Mouse (Mus musculus) limb, embryonic 11.5 days (tissue): ENCODE measurements at regions not wholly inside any gene's neighbourhood (a gene's known extent, or its start where the extent isn't known, plus 50 kb on each side); places are given as distances from the start of the nearest gene placed in this dataset.

Experiments used
- ATAC-seq: fragments of 200-750 bp; cut with Nextera tagmentation; 2 replicates; pipeline ENCODE4 v1.8.0; 2017; ENCODE audit warnings: low read depth; ENCODE audit not compliant: insufficient number of reproducible peaks, low FRiP score, low TSS enrichment
- DNase-seq: peaks from one replicate; pipeline ENCODE4 v3.0.0-alpha.2; 2015; ENCODE audit warnings: low spot score
- H3K27ac ChIP-seq: fragments of 300-500 bp; sonication (generic); replicated peaks from 2 replicates; pipeline ENCODE4 v1.5.1; 2014; ENCODE audit warnings: low read depth, mild to moderate bottlenecking, low read length
- H3K27me3 ChIP-seq: fragments of 300-500 bp; sonication (generic); 2 replicates; pipeline ENCODE4 v1.6.1; 2014; ENCODE audit warnings: mild to moderate bottlenecking, low read length, mixed read lengths; ENCODE audit not compliant: control insufficient read depth, insufficient read depth
- H3K36me3 ChIP-seq: fragments of 300-500 bp; sonication (generic); 2 replicates; pipeline ENCODE4 v1.6.1; 2014; ENCODE audit warnings: mild to moderate bottlenecking, low read length, moderate library complexity, mixed read lengths; ENCODE audit not compliant: control insufficient read depth, insufficient read depth
- H3K4me1 ChIP-seq: fragments of 300-500 bp; sonication (generic); 2 replicates; pipeline ENCODE4 v1.6.1; 2014; ENCODE audit warnings: low read length, mixed read lengths; ENCODE audit not compliant: control insufficient read depth, insufficient read depth
- H3K4me2 ChIP-seq: fragments of 300-500 bp; sonication (generic); 2 replicates; pipeline ENCODE4 v1.6.1; 2014; ENCODE audit warnings: low read depth, mild to moderate bottlenecking, moderate library complexity; ENCODE audit not compliant: severe bottlenecking
- H3K4me3 ChIP-seq: fragments of 300-500 bp; sonication (generic); 2 replicates; pipeline ENCODE4 v1.5.1; 2014; ENCODE audit warnings: low read depth, low read length
- H3K9ac ChIP-seq: fragments of 300-500 bp; sonication (generic); 2 replicates; pipeline ENCODE4 v1.6.1; 2014; ENCODE audit warnings: mild to moderate bottlenecking, low read length
- H3K9me3 ChIP-seq: fragments of 300-500 bp; sonication (generic); 2 replicates; pipeline ENCODE4 v1.6.1; 2016; ENCODE audit warnings: low read length; ENCODE audit not compliant: control insufficient read depth
- WGBS: fragments of 180-500 bp; shearing (Covaris S2); extraction: QIAGEN DNeasy Blood & Tissue Kit; methylation state at CpG from one replicate; pipeline ENCODE4 v1.1.7; 2014; 5-methylcytosine and 5-hydroxymethylcytosine counted together

DNA sequence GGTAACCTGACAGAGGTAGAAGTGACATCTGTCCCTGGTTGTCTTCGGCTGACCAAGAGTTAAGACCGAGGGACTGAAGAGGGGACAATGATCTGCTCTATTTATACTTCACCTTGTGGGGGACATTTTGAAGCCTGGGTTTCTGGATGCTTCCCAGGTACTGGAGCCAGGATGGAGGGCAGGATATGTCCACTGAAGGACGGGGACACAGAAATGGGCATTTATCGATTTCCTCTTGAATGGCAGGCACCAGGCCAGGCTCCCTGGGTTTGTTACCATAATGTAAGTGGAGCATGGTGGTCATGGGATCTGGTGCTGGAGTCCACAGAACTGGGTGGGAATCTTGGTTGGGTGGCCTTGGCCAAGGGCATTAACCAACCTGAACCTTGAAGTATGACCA, 108.0 kb upstream of the Sdk2 start:
- H3K9ac ChIP-seq, result no peak overlapping the region
- peaks cover 28% of the 10 kb centered on the region for H3K4me1 ChIP-seq
- no peak overlapping the region for H3K4me2 ChIP-seq
- H3K27ac ChIP-seq, result no peak overlapping the region
- no peaks in the 10 kb centered on the region for H3K27me3 ChIP-seq
- ATAC-seq (no peak), DNase-seq (no peak)
- WGBS, result 86% methylated on average over 4 of the region's 4 CpGs
- no peaks in the 10 kb centered on the region for H3K9me3 ChIP-seq
- H3K4me3 ChIP-seq, result no peak overlapping the region
- H3K36me3 ChIP-seq, result no peaks in the 10 kb centered on the region

DNA sequence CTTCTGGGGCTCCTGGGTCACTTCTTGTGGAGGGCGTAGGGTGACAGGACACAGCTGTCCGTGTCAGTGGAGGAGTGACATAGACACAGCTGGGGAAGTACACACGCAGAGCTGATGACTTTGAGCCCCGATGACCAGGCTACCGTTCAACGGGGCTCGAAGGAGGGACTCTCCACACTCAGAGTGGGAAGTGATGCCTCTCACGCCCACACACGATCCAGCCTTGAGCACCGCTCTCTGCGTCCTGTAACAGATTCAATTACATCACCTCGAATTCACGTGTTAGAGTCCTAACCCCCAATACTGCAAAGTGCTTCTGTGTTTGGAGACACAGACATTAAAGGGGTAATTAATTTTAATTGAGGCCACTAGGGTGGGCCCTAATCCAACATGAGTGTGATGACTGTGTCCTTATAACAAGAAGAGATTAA, 101.4 kb upstream of the Sdk2 start:
- Histone ChIP-seq H3K4me1 (peaks cover 3% of the 10 kb centered on the region; the same call in 1 of the 2 replicates), H3K27me3 (no peaks in the 10 kb centered on the region), H3K36me3 (no peaks in the 10 kb centered on the region), H3K27ac (no peak overlapping the region), H3K4me3 (no peak overlapping the region), H3K9me3 (no peaks in the 10 kb centered on the region), H3K9ac (no peak overlapping the region), H3K4me2 (no peak overlapping the region)
- no peak for ATAC-seq
- DNase-seq, result no peak
- WGBS, result 74% methylated on average over 13 of the region's 13 CpGs

DNA sequence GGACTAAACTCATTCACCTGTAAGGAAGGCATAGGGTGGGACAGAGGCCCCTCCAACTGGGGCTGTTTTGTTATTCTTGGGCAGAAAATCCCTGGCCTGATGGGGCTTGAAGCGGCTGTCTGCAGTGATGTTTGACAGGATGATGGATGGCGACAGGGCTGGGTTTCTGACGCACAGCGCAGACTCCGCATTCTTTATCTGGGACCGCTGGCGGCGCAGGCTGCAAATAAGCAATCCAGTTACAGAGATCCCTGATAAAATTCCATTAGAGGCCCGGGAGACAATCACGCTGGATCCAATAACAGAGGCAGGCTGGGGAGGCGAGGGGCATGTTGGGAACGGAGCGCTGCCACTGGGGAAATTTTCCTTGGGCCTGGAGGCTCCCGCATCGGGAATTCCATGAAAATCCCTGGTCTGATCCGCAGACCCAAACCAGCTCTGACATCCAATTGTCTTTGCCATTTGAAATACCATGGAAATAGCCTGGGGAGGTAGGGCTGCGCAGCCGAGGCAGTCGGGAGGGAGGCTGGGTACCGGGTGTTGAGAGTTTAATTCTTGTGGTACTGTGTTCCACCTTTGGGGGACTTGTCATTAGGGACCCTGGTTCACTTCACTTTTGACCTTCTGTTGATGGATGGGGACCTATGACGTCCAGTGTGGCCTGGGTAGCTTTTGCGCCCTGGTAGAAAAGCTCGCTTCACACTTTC, 99.0 kb upstream of the Sdk2 start:
- ATAC-seq (no peak), DNase-seq (peak; percentile 52)
- no peaks in the 10 kb centered on the region for H3K36me3 ChIP-seq
- H3K4me3 ChIP-seq, result no peak overlapping the region
- H3K27ac ChIP-seq, result no peak overlapping the region
- no peaks in the 10 kb centered on the region for H3K27me3 ChIP-seq
- H3K4me2 ChIP-seq, result peak overlapping the region; percentile 8; the same call in 1 of the 2 replicates
- no peak overlapping the region for H3K9ac ChIP-seq
- peaks cover 3% of the 10 kb centered on the region; the same call in 1 of the 2 replicates for H3K4me1 ChIP-seq
- H3K9me3 ChIP-seq, result no peaks in the 10 kb centered on the region
- 27% methylated on average over 23 of the region's 23 CpGs for WGBS

DNA sequence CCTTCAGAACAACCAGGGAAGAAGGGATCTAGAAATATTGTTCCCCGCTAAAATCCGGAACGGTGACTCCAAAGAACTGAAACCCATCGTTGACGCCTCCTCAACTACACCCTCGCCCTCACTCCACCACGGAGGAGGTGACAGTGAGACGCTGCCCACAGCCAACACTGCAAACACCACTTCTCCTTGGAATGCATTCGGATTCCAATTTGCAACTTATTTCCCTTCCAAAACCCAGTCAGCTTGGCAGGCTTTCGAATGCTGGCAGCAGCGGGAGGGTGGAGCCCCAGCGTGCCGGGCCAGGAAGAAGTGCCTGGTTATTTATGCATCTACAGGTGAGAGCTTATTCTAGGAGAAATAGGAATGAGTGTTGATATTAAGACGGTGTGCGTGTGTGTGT, 85.9 kb upstream of the Sdk2 start:
- ATAC-seq (no peak), DNase-seq (no peak)
- H3K9me3 ChIP-seq, result no peaks in the 10 kb centered on the region
- no peak overlapping the region for H3K9ac ChIP-seq
- H3K27me3 ChIP-seq, result no peaks in the 10 kb centered on the region
- no peaks in the 10 kb centered on the region for H3K36me3 ChIP-seq
- no peak overlapping the region for H3K4me2 ChIP-seq
- WGBS, result 90% methylated on average over 15 of the region's 15 CpGs
- H3K27ac ChIP-seq, result no peak overlapping the region
- no peaks in the 10 kb centered on the region for H3K4me1 ChIP-seq
- H3K4me3 ChIP-seq, result no peak overlapping the region

DNA sequence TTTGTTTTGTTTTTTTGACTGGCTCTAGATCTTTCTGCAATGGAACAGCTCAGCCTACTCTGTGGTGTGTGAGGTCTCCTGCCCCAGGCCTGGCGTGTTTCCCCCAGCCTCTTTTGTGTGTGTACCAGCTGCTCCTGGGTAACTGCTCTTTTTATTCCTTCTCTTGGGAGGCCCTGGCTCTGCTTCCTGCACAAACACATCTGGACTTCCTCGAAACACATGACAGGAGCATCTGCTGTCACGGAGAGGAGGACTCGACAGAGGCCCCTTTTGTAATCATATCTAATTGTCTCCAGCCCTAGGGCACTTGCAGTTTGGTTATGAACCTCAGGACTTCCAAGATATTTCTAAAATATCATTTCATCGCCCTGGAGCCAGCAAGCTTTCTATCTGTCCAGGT, 79.5 kb upstream of the Sdk2 start:
- no peak overlapping the region; the same call in 1 of the 2 replicates for H3K27ac ChIP-seq
- no peak for ATAC-seq
- H3K36me3 ChIP-seq, result no peaks in the 10 kb centered on the region
- 20% methylated on average over 5 of the region's 5 CpGs for whole genome bisulfite sequencing
- H3K4me1 ChIP-seq, result 0 out of 2 replicates have a peak, but pooled peaks cover 5% of the 10 kb centered on the region
- DNase-seq, result peak; percentile 32
- H3K4me2 ChIP-seq, result no peak overlapping the region
- no peaks in the 10 kb centered on the region; the same call in 1 of the 2 replicates for H3K9me3 ChIP-seq
- no peak overlapping the region for H3K4me3 ChIP-seq
- no peaks in the 10 kb centered on the region for H3K27me3 ChIP-seq
- H3K9ac ChIP-seq, result no peak overlapping the region

DNA sequence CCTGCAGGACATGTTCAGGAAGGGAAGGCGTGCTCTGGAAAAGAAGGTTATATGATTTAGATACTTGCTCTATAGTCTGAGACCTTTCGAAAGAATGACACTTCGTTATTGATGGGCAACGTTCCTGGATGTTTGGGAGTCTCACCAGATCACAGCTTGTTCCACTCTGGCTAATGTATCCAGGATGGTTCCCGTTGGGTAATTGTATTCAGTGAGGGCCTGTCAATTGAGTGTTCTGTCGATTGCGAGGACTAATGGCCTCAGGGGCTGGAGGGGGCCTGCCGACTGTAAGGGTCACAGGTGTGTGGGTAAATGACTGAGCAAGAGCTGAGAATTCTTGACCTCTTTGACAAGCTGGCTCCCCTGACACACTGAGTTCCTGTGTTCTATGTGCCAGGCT, 62.4 kb upstream of the Sdk2 start:
- H3K4me3 ChIP-seq, result no peak overlapping the region
- no peak overlapping the region for H3K4me2 ChIP-seq
- WGBS, result 38% methylated on average over 8 of the region's 8 CpGs
- H3K9ac ChIP-seq, result no peak overlapping the region
- no peaks in the 10 kb centered on the region for H3K36me3 ChIP-seq
- no peak for DNase-seq
- H3K9me3 ChIP-seq, result no peaks in the 10 kb centered on the region
- peaks cover 8% of the 10 kb centered on the region for H3K4me1 ChIP-seq
- no peak for ATAC-seq
- no peaks in the 10 kb centered on the region for H3K27me3 ChIP-seq
- no peak overlapping the region for H3K27ac ChIP-seq

DNA sequence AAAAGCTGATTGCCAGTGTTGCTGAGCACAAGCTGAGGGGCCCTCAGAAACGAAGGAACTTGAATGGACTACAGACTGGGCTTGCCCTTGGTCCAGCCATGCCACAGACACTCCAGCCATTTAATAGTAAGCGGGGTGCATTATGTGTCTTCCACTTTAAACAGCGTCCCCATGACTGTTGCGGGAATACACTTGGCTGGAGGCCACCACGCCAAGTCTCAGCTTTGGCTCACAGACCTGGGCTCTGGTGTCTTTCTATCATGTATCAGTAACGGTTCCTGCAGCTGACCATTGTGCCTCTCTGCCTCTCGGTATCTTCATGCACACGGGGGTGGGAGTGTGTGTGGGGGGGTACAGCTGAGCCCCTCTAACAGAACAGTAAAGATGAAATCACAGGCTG, 62.0 kb upstream of the Sdk2 start:
- 80% methylated on average over 8 of the region's 8 CpGs for WGBS
- no peak overlapping the region for H3K9ac ChIP-seq
- H3K36me3 ChIP-seq, result no peaks in the 10 kb centered on the region
- H3K27ac ChIP-seq, result no peak overlapping the region
- no peak overlapping the region for H3K4me2 ChIP-seq
- ATAC-seq (no peak), DNase-seq (no peak)
- no peaks in the 10 kb centered on the region for H3K9me3 ChIP-seq
- peaks cover 8% of the 10 kb centered on the region for H3K4me1 ChIP-seq
- no peak overlapping the region for H3K4me3 ChIP-seq
- no peaks in the 10 kb centered on the region for H3K27me3 ChIP-seq

DNA sequence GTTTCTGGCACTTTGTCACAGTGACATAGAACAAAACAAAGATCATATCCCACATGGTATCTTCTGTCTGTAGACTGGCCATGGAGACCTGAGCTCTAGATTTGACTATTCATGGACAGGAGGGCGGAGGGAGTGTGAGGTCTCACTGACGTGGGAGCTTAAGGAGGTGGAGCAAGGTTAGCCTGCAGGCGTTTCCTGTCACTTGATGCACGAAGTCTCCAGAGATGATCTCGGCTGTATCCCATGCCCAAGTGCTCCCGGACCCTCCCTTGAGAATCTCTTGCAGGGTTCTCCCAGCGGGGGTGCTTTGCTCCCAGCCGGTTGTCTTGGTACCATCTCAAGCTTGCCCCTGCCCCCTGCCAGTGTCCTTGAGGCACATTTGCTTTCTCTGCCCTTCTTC, 60.6 kb upstream of the Sdk2 start:
- 30% methylated on average over 8 of the region's 8 CpGs for WGBS
- H3K27me3 ChIP-seq, result no peaks in the 10 kb centered on the region
- no peak overlapping the region for H3K9ac ChIP-seq
- no peaks in the 10 kb centered on the region for H3K36me3 ChIP-seq
- H3K4me1 ChIP-seq, result peaks cover 8% of the 10 kb centered on the region
- ATAC-seq (no peak), DNase-seq (no peak)
- H3K4me3 ChIP-seq, result no peak overlapping the region
- H3K9me3 ChIP-seq, result no peaks in the 10 kb centered on the region
- no peak overlapping the region for H3K27ac ChIP-seq
- no peak overlapping the region for H3K4me2 ChIP-seq

DNA sequence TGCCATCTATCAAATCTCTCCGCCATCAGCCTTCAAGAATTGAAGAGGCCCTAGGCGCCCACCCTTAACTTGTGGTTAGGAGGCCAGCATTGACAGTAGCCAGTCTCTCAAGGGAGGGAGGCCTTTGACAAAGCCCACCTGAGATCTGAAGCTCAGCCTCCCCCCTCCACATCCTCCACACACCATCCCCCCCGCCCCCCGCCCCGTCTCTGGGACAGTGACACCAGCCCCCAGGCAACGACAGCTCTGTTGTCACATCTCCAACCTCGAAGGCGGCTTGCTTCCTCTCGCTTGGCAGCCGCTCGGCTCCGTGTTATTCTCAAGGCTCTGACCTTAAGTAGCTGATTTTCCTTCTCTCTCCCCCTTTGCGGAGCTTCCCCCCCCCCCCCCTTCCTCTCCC, 55.3 kb upstream of the Sdk2 start:
- ATAC-seq, result no peak
- H3K27ac ChIP-seq, result no peak overlapping the region
- 55% methylated on average over 13 of the region's 13 CpGs for WGBS

More for the DNA sequence above, 55.3 kb upstream of the Sdk2 start:
- Histone ChIP-seq H3K9ac (no peak overlapping the region), H3K4me1 (peaks cover 11% of the 10 kb centered on the region), H3K4me2 (no peak overlapping the region), H3K36me3 (no peaks in the 10 kb centered on the region), H3K4me3 (no peak overlapping the region), H3K27me3 (0 out of 2 replicates have a peak, but pooled peaks cover 2% of the 10 kb centered on the region), H3K9me3 (no peaks in the 10 kb centered on the region)
- DNase-seq, result no peak
